Mouse (Mus musculus) E14TG2a.4 (cell line): ENCODE data around the gene Hspa13.
A peak's percentile ranks its signal among the peaks of the same experiment; 100 is the strongest.

Experiments
- H3K27me3 ChIP-seq: 2 replicates; pipeline ENCODE4 v1.6.1; 2014; ENCODE audit warnings: low read length, control low read depth; ENCODE audit not compliant: insufficient read depth
- H3K36me3 ChIP-seq: 2 replicates; pipeline ENCODE4 v1.6.1; 2014; ENCODE audit warnings: low read length, control low read depth; ENCODE audit not compliant: insufficient read depth
- H3K4me1 ChIP-seq: replicated peaks from 2 replicates; pipeline ENCODE4 v1.6.1; 2014; ENCODE audit warnings: low read depth, low read length, control low read depth
- H3K4me3 ChIP-seq: replicated peaks from 2 replicates; pipeline ENCODE4 v1.5.1; 2014; ENCODE audit warnings: mild to moderate bottlenecking, low read length
- H3K9me3 ChIP-seq: 2 replicates; pipeline ENCODE4 v1.6.1; 2014; ENCODE audit warnings: low read length, control low read depth
- CTCF ChIP-seq: conservative IDR thresholded peaks from 2 replicates; pipeline ENCODE4 v1.5.1; 2014; ENCODE audit warnings: low read length
- NANOG ChIP-seq: IDR thresholded peaks from 2 replicates; pipeline ENCODE4 v1.6.1; 2014; ENCODE audit warnings: borderline replicate concordance, low read length, mixed read lengths
- POU5F1 ChIP-seq: IDR thresholded peaks from 2 replicates; pipeline ENCODE4 v1.6.1; 2014; ENCODE audit warnings: low read length, borderline replicate concordance

The Hspa13 gene

GRCm38 (mm10) chr16:75766388-75767249 is at the start of gene Hspa13:
Gene Hspa13, minus strand, starts transcription at chr16:75767104.
- peaks cover 13% of the 10 kb centered on the region; the same call in 1 of the 2 replicates for H3K4me1 ChIP-seq
- H3K9me3 ChIP-seq, result no peaks in the 10 kb centered on the region
- TF ChIP-seq NANOG, result no peak
- no peak for TF ChIP-seq CTCF
- TF ChIP-seq POU5F1, result no peak
- peaks cover 23% of the 10 kb centered on the region for H3K36me3 ChIP-seq
- no peaks in the 10 kb centered on the region for H3K27me3 ChIP-seq
- H3K4me3 ChIP-seq, result peak within 1 kb of the TSS; percentile 88

GRCm38 (mm10) chr16:75779271-75779670 is 12.4 kb upstream of the Hspa13 start:
- Histone ChIP-seq H3K27me3 (no peaks in the 10 kb centered on the region), H3K36me3 (no peaks in the 10 kb centered on the region), H3K4me1 (no peaks in the 10 kb centered on the region), H3K9me3 (0 out of 2 replicates have a peak, but pooled peaks cover 2% of the 10 kb centered on the region), H3K4me3 (no peak overlapping the region)
- TF ChIP-seq CTCF, result 0 out of 2 replicates have a peak, but pooled peaks have one; percentile 3
- TF ChIP-seq NANOG, result no peak

GRCm38 (mm10) chr16:75773222-75773621 is 6.3 kb upstream of the Hspa13 start:
- no peak for TF ChIP-seq POU5F1
- TF ChIP-seq NANOG, result no peak
- no peak for TF ChIP-seq CTCF

GRCm38 (mm10) chr16:75767250-75768002 is 522 bp upstream of the Hspa13 start:
- Histone ChIP-seq H3K36me3 (peaks cover 22% of the 10 kb centered on the region), H3K9me3 (no peaks in the 10 kb centered on the region), H3K4me1 (peaks cover 13% of the 10 kb centered on the region; the same call in 1 of the 2 replicates), H3K4me3 (peak overlapping the region; percentile 88), H3K27me3 (no peaks in the 10 kb centered on the region)
- TF ChIP-seq POU5F1 (no peak), CTCF (no peak), NANOG (no peak)

More at GRCm38 (mm10) chr16:75773222-75773621, 6.3 kb upstream of the Hspa13 start:
- Histone ChIP-seq H3K4me3 (no peak overlapping the region), H3K4me1 (no peaks in the 10 kb centered on the region), H3K9me3 (0 out of 2 replicates have a peak, but pooled peaks cover 4% of the 10 kb centered on the region), H3K27me3 (no peaks in the 10 kb centered on the region), H3K36me3 (no peaks in the 10 kb centered on the region)

GRCm38 (mm10) chr16:75752876-75753275 is 14.0 kb downstream of the Hspa13 start:
- Histone ChIP-seq H3K4me1 (peaks cover 15% of the 10 kb centered on the region), H3K27me3 (0 out of 2 replicates have a peak, but pooled peaks cover 4% of the 10 kb centered on the region), H3K4me3 (no peak overlapping the region), H3K9me3 (peaks cover 11% of the 10 kb centered on the region), H3K36me3 (peaks cover 14% of the 10 kb centered on the region)
- TF ChIP-seq NANOG (no peak), POU5F1 (no peak), CTCF (no peak)

DNA sequence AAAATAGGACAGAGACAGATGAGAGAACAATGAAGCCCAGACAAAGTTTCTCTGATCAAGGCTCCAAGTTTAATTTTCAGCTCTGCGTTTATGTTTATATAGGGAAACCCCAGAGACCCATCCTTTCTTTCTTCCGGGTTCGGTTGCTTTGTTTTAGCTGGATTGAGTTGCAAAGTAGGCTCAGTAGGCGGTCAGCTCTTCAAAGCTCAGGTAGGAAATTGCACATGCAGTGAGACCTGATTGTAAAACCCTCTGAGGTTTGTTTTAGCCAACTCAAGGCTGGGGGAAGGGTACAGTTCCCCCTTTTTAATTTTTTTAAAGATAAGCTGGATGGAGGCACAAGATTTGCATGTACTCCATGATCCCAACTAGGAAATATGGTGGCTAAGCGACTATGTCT is 16.8 kb downstream of the Hspa13 start:
- Histone ChIP-seq H3K4me3 (no peak overlapping the region), H3K4me1 (peaks cover 15% of the 10 kb centered on the region), H3K27me3 (0 out of 2 replicates have a peak, but pooled peaks cover 6% of the 10 kb centered on the region), H3K36me3 (no peaks in the 10 kb centered on the region), H3K9me3 (peaks cover 15% of the 10 kb centered on the region)
- TF ChIP-seq NANOG (peak; percentile 80), CTCF (no peak)

- Histone ChIP-seq H3K4me1 (peaks cover 15% of the 10 kb centered on the region), H3K4me3 (no peak overlapping the region), H3K9me3 (peaks cover 18% of the 10 kb centered on the region), H3K36me3 (no peaks in the 10 kb centered on the region), H3K27me3 (0 out of 2 replicates have a peak, but pooled peaks cover 6% of the 10 kb centered on the region)
- TF ChIP-seq NANOG (no peak), CTCF (no peak), POU5F1 (no peak)
These were observed 18.0 kb downstream of the Hspa13 start for GRCm38 (mm10) chr16:75748926-75749325.

GRCm38 (mm10) chr16:75744014-75744413 is 22.9 kb downstream of the Hspa13 start:
- Histone ChIP-seq H3K4me3 (no peak overlapping the region), H3K36me3 (no peaks in the 10 kb centered on the region), H3K4me1 (no peaks in the 10 kb centered on the region), H3K9me3 (peaks cover 14% of the 10 kb centered on the region), H3K27me3 (0 out of 2 replicates have a peak, but pooled peaks cover 6% of the 10 kb centered on the region)
- no peak for TF ChIP-seq CTCF
- no peak for TF ChIP-seq POU5F1
